22 mouse cellular contexts compared by ENCODE assay signal in genomic region chr1:121390003-121390402, GRCm38 (mm10). TPM values are rescaled to one million over a fixed set of nuclear protein-coding genes. Genes with fewer than 3 reads are reported as not detected.
DNase-seq lines count a peak whose midpoint lies in the region; ATAC-seq lines count a peak whose summit lies in the region.
"Had no signal": no experiment of that assay in that cellular context is flagged by ENCODE, and none has a peak within 500 bp of the region (broad histone marks: within the 10 kb centered on the region; RNA-seq: fewer than 3 reads in every experiment).

No protein-coding gene starts in this region.

- peaks cover 38% of the 10 kb centered on the region for H3K4me1 ChIP-seq in hindbrain, embryonic 14.5 days (replicated peaks; ENCODE audit: control insufficient read depth, insufficient read depth, low read length)
- peaks cover 4% of the 10 kb centered on the region; the same call in 1 of the 2 replicates for H3K4me1 ChIP-seq in hindbrain, embryonic 10.5 days (replicated peaks)
- H3K4me1 ChIP-seq in midbrain, embryonic 14.5 days (ENCODE audit: control insufficient read depth, insufficient read depth, low read length): peaks cover 9% of the 10 kb centered on the region; the same call in 1 of the 2 replicates
- peaks cover 8% of the 10 kb centered on the region for H3K4me1 ChIP-seq in midbrain, embryonic 10.5 days
- peaks cover 13% of the 10 kb centered on the region for H3K4me1 ChIP-seq in midbrain, embryonic 15.5 days
- H3K4me1 ChIP-seq: stomach, embryonic 15.5 days had no signal

- H3K27ac ChIP-seq in hindbrain, embryonic 14.5 days: peak overlapping the region; percentile 59
- no peak overlapping the region for H3K27ac ChIP-seq in hindbrain, embryonic 10.5 days
- H3K27ac ChIP-seq in midbrain, embryonic 14.5 days (replicated peaks; ENCODE audit: low read depth, low read length): no peak overlapping the region; the same call in 1 of the 2 replicates
- no peak overlapping the region for H3K27ac ChIP-seq in midbrain, embryonic 10.5 days (replicated peaks)
- 0 out of 2 replicates have a peak overlapping the region, but pooled peaks have one; percentile 15 for H3K27ac ChIP-seq in midbrain, embryonic 15.5 days
- H3K27ac ChIP-seq: embryonic facial prominence, embryonic 13.5 days; heart, embryonic 13.5 days; limb, embryonic 13.5 days; lung, embryonic 15.5 days; midbrain, embryonic 12.5 days; stomach, embryonic 15.5 days had no signal

- H3K27me3 ChIP-seq in hindbrain, embryonic 14.5 days (ENCODE audit: control insufficient read depth, insufficient read depth, low read length): no peaks in the 10 kb centered on the region
- H3K27me3 ChIP-seq in hindbrain, embryonic 10.5 days (ENCODE audit: insufficient read depth, poor library complexity, severe bottlenecking): no peaks in the 10 kb centered on the region
- no peaks in the 10 kb centered on the region for H3K27me3 ChIP-seq in midbrain, embryonic 14.5 days (ENCODE audit: control insufficient read depth, insufficient read depth, low read length)
- H3K27me3 ChIP-seq in midbrain, embryonic 10.5 days (ENCODE audit: low read depth, poor library complexity, severe bottlenecking): no peaks in the 10 kb centered on the region
- no peaks in the 10 kb centered on the region for H3K27me3 ChIP-seq in midbrain, embryonic 15.5 days (replicated peaks)
- H3K27me3 ChIP-seq: embryonic facial prominence, embryonic 13.5 days; heart, embryonic 13.5 days; limb, embryonic 13.5 days; lung, embryonic 15.5 days; midbrain, embryonic 12.5 days; stomach, embryonic 15.5 days had no signal

- H3K9me3 ChIP-seq in hindbrain, embryonic 14.5 days (ENCODE audit: control insufficient read depth, low read length): no peaks in the 10 kb centered on the region
- H3K9me3 ChIP-seq in hindbrain, embryonic 10.5 days: no peaks in the 10 kb centered on the region
- no peaks in the 10 kb centered on the region for H3K9me3 ChIP-seq in midbrain, embryonic 14.5 days (ENCODE audit: control insufficient read depth, low read length)
- H3K9me3 ChIP-seq in midbrain, embryonic 10.5 days (replicated peaks): no peaks in the 10 kb centered on the region
- no peaks in the 10 kb centered on the region for H3K9me3 ChIP-seq in midbrain, embryonic 15.5 days
- H3K9me3 ChIP-seq: embryonic facial prominence, embryonic 13.5 days; heart, embryonic 13.5 days; limb, embryonic 13.5 days; lung, embryonic 15.5 days; midbrain, embryonic 12.5 days; stomach, embryonic 15.5 days had no signal

- no peaks in the 10 kb centered on the region for H3K36me3 ChIP-seq in hindbrain, embryonic 14.5 days (replicated peaks; ENCODE audit: control insufficient read depth, insufficient read depth)
- H3K36me3 ChIP-seq in hindbrain, embryonic 10.5 days: no peaks in the 10 kb centered on the region
- H3K36me3 ChIP-seq in midbrain, embryonic 14.5 days (ENCODE audit: control insufficient read depth, insufficient read depth, low read length): no peaks in the 10 kb centered on the region
- H3K36me3 ChIP-seq in midbrain, embryonic 10.5 days: no peaks in the 10 kb centered on the region
- no peaks in the 10 kb centered on the region for H3K36me3 ChIP-seq in midbrain, embryonic 15.5 days (replicated peaks)
- H3K36me3 ChIP-seq: embryonic facial prominence, embryonic 13.5 days; heart, embryonic 13.5 days; limb, embryonic 13.5 days; lung, embryonic 15.5 days; midbrain, embryonic 12.5 days; stomach, embryonic 15.5 days had no signal

- H3K4me2 ChIP-seq in hindbrain, embryonic 14.5 days (replicated peaks): 0 out of 2 replicates have a peak overlapping the region, but pooled peaks have one; percentile 33
- H3K4me2 ChIP-seq in midbrain, embryonic 14.5 days (ENCODE audit: low read length): no peak overlapping the region; the same call in 1 of the 2 replicates
- H3K4me2 ChIP-seq in midbrain, embryonic 15.5 days: no peak overlapping the region
- H3K4me2 ChIP-seq: embryonic facial prominence, embryonic 13.5 days; heart, embryonic 13.5 days; limb, embryonic 13.5 days; liver, embryonic 11.5 days; lung, embryonic 15.5 days; midbrain, embryonic 12.5 days; stomach, embryonic 15.5 days had no signal

- no peak overlapping the region for H3K4me3 ChIP-seq in hindbrain, embryonic 14.5 days (replicated peaks; ENCODE audit: low read length)
- H3K4me3 ChIP-seq in hindbrain, embryonic 10.5 days: no peak overlapping the region
- no peak overlapping the region for H3K4me3 ChIP-seq in midbrain, embryonic 14.5 days (replicated peaks; ENCODE audit: low read depth, low read length)
- no peak overlapping the region for H3K4me3 ChIP-seq in midbrain, embryonic 10.5 days
- H3K4me3 ChIP-seq in midbrain, embryonic 15.5 days: no peak overlapping the region
- H3K4me3 ChIP-seq: embryonic facial prominence, embryonic 13.5 days; heart, embryonic 13.5 days; limb, embryonic 13.5 days; lung, embryonic 15.5 days; midbrain, embryonic 12.5 days; myocyte; stomach, embryonic 15.5 days had no signal

- WGBS in hindbrain, embryonic 14.5 days: 47% methylated on average over 5 of the region's 5 CpGs
- 89% methylated on average over 5 of the region's 5 CpGs for WGBS in hindbrain, embryonic 10.5 days
- 35% methylated on average over 5 of the region's 5 CpGs for WGBS in midbrain, embryonic 14.5 days
- WGBS in midbrain, embryonic 10.5 days: 95% methylated on average over 5 of the region's 5 CpGs
- 36% methylated on average over 5 of the region's 5 CpGs for WGBS in midbrain, embryonic 15.5 days

- 0 out of 2 replicates have a peak, but pooled peaks have one; percentile 62 for ATAC-seq in hindbrain, embryonic 14.5 days (ENCODE audit: low FRiP score)
- no peak for ATAC-seq in midbrain, embryonic 14.5 days (ENCODE audit: low FRiP score, low TSS enrichment)
- ATAC-seq in midbrain, embryonic 15.5 days (replicated peaks): peak; percentile 59
- ATAC-seq: intestine, embryonic 16.5 days had no signal

- H3K9ac ChIP-seq in hindbrain, embryonic 14.5 days: no peak overlapping the region
- no peak overlapping the region for H3K9ac ChIP-seq in midbrain, embryonic 14.5 days (replicated peaks; ENCODE audit: low read length)
- H3K9ac ChIP-seq in midbrain, embryonic 15.5 days: no peak overlapping the region
- H3K9ac ChIP-seq: embryonic facial prominence, embryonic 13.5 days; heart, embryonic 13.5 days; limb, embryonic 13.5 days; lung, embryonic 15.5 days; midbrain, embryonic 12.5 days; stomach, embryonic 15.5 days had no signal

- peak; percentile 43 for DNase-seq in hindbrain, embryonic 14.5 days (ENCODE audit: low spot score)
- DNase-seq in hindbrain, embryonic 10.5 days (ENCODE audit: low spot score): no peak
- peak; percentile 56 for DNase-seq in midbrain, embryonic 14.5 days
- DNase-seq in midbrain, embryonic 10.5 days (ENCODE audit: low spot score): no peak
- DNase-seq in yolk sac, embryonic 10.5 days (ENCODE audit: low spot score): no peak
- DNase-seq in urinary bladder, postnatal 10 days (ENCODE audit: low spot score): no peak
- DNase-seq: adrenal gland, postnatal 25 days; cerebellum, adult 18-20 months; gastrocnemius, postnatal 10 days; heart, postnatal 10 days; kidney, postnatal 14 days; right cerebral cortex, postnatal 25 days had no signal

RNA-seq across cellular contexts. Expression of gene Ccdc93, which starts 40.8 kb away (rescaled TPM):
- 10.3 and 10.6 TPM in 2 replicates for polyA plus RNA-seq in hindbrain, embryonic 14.5 days (2014; fragmentation: Nextera tagmentation; extraction: Ambion mirVana)
- 9.9 and 11.0 TPM in 2 replicates for polyA plus RNA-seq in hindbrain, embryonic 10.5 days (2016; fragmentation: Nextera tagmentation; extraction: Ambion mirVana)
- polyA plus RNA-seq in midbrain, embryonic 14.5 days (2014; fragmentation: Nextera tagmentation; extraction: Ambion mirVana): 10.6 and 11.5 TPM in 2 replicates
- polyA plus RNA-seq in midbrain, embryonic 10.5 days (2016; fragmentation: Nextera tagmentation; extraction: Ambion mirVana): 9.9 and 11.1 TPM in 2 replicates
- polyA plus RNA-seq in midbrain, embryonic 15.5 days (2015; fragmentation: Nextera tagmentation; extraction: Ambion mirVana): 11.5 and 14.8 TPM in 2 replicates

RNA-seq across cellular contexts. Expression of gene Insig2, which starts 57.6 kb away (rescaled TPM):
- 25.9 and 29.9 TPM in 2 replicates for polyA plus RNA-seq in hindbrain, embryonic 14.5 days (2014; fragmentation: Nextera tagmentation; extraction: Ambion mirVana)
- polyA plus RNA-seq in hindbrain, embryonic 10.5 days (2016; fragmentation: Nextera tagmentation; extraction: Ambion mirVana): 17.6 and 24.0 TPM in 2 replicates
- 28.6 and 30.5 TPM in 2 replicates for polyA plus RNA-seq in midbrain, embryonic 14.5 days (2014; fragmentation: Nextera tagmentation; extraction: Ambion mirVana)
- 21.1 and 22.0 TPM in 2 replicates for polyA plus RNA-seq in midbrain, embryonic 10.5 days (2016; fragmentation: Nextera tagmentation; extraction: Ambion mirVana)
- 48.0 and 49.8 TPM in 2 replicates for polyA plus RNA-seq in midbrain, embryonic 15.5 days (2015; fragmentation: Nextera tagmentation; extraction: Ambion mirVana)

Comparison
In these comparisons a context has a peak if more than half of its experiments do, and no peak if none do; other contexts are left out.
1. DNase-seq: peak in hindbrain, embryonic 14.5 days (single experiment) and midbrain, embryonic 14.5 days (single experiment); none in hindbrain, embryonic 10.5 days (single experiment), midbrain, embryonic 10.5 days (single experiment), yolk sac, embryonic 10.5 days (single experiment) and urinary bladder, postnatal 10 days (single experiment).
2. H3K27ac ChIP-seq: peak in hindbrain, embryonic 14.5 days (single experiment) and midbrain, embryonic 15.5 days (single experiment); none in hindbrain, embryonic 10.5 days (single experiment), midbrain, embryonic 14.5 days (single experiment) and midbrain, embryonic 10.5 days (single experiment).